Comparison of ENCODE assay signal across 14 mouse cellular contexts in genomic region chr9:121496102-121496501, GRCm38 (mm10). TPM values are rescaled to one million over a fixed set of nuclear protein-coding genes. Genes with fewer than 3 reads are reported as not detected.
DNase-seq lines count a peak whose midpoint lies in the region; ATAC-seq and TF ChIP-seq lines count a peak whose summit lies in the region.
"Had no signal": no experiment of that assay in that cellular context is flagged by ENCODE, and none has a peak within 500 bp of the region (broad histone marks: within the 10 kb centered on the region; RNA-seq: fewer than 3 reads in every experiment).

No protein-coding gene starts in this region.

- peak overlapping the region; percentile 60; the same call in 1 of the 2 replicates for H3K4me3 ChIP-seq in gastrocnemius, adult 2 months
- H3K4me3 ChIP-seq in layer of hippocampus, adult 2 months, result peak overlapping the region; percentile 61
- no peak overlapping the region for H3K4me3 ChIP-seq in neural tube, embryonic 15.5 days (replicated peaks)
- H3K4me3 ChIP-seq: embryonic facial prominence, embryonic 13.5 days had no signal

- H3K36me3 ChIP-seq in neural tube, embryonic 15.5 days, result no peaks in the 10 kb centered on the region
- H3K36me3 ChIP-seq: embryonic facial prominence, embryonic 13.5 days had no signal

- ATAC-seq in neural tube, embryonic 15.5 days (ENCODE audit: low FRiP score), result no peak

- no peak for DNase-seq in gastrocnemius, adult 2 months
- no peak for DNase-seq in gastrocnemius, postnatal 10 days
- no peak for DNase-seq in layer of hippocampus, adult 2 months (ENCODE audit: low spot score in 2 of 2)
- no peak for DNase-seq in layer of hippocampus, adult 11-12 months (ENCODE audit: low spot score)
- DNase-seq in neural tube, embryonic 10.5 days (ENCODE audit: extremely low spot score, low spot score), result no peak
- DNase-seq in retina, postnatal 1 day, result no peak
- DNase-seq: B cell, adult 2 months; cerebellum, adult 8-10 months; gastrocnemius, postnatal 25 days had no signal

- no peaks in the 10 kb centered on the region for H3K9me3 ChIP-seq in neural tube, embryonic 15.5 days (replicated peaks)
- H3K9me3 ChIP-seq: embryonic facial prominence, embryonic 13.5 days had no signal

- no peak for TF ChIP-seq CTCF in gastrocnemius, adult 2 months (IDR thresholded peaks at IDR 0.05)
- peak; percentile 48 for TF ChIP-seq CTCF in layer of hippocampus, adult 2 months (conservative IDR thresholded peaks at IDR 0.05)

- peaks cover 54% of the 10 kb centered on the region for H3K27me3 ChIP-seq in neural tube, embryonic 15.5 days (replicated peaks)

- H3K4me2 ChIP-seq in neural tube, embryonic 15.5 days, result peak overlapping the region; percentile 68

- 27% methylated on average over 10 of the region's 10 CpGs for WGBS in neural tube, embryonic 15.5 days

- H3K9ac ChIP-seq in neural tube, embryonic 15.5 days (replicated peaks), result no peak overlapping the region
- H3K9ac ChIP-seq: embryonic facial prominence, embryonic 13.5 days had no signal

- intact Hi-C loops in gastrocnemius, adult 2 months (cut with DNase I), result no loop called here

- H3K27ac ChIP-seq in gastrocnemius, adult 2 months, result no peak overlapping the region
- H3K27ac ChIP-seq in layer of hippocampus, adult 2 months, result peak overlapping the region; percentile 83
- H3K27ac ChIP-seq in neural tube, embryonic 15.5 days (replicated peaks), result no peak overlapping the region
- H3K27ac ChIP-seq: embryonic facial prominence, embryonic 13.5 days had no signal

- H3K4me1 ChIP-seq in neural tube, embryonic 15.5 days, result peaks cover 26% of the 10 kb centered on the region

RNA-seq across cellular contexts. Expression of gene Cck, which starts 0.6 kb away (rescaled TPM):
- not detected for total RNA-seq in gastrocnemius, adult 2 months (2021)
- total RNA-seq in gastrocnemius, postnatal 10 days (2021), result 1 to 10 TPM; 3.4 to 3.5 TPM
- 100 to 1,000 TPM; 667 to 672 TPM for total RNA-seq in layer of hippocampus, adult 2 months (2021)
- polyA plus RNA-seq in neural tube, embryonic 15.5 days (2015; fragmentation: Nextera tagmentation; extraction: Ambion mirVana), result 102 and 127 TPM in 2 replicates
- total RNA-seq: heart, adult 8-10 months; heart, postnatal 25 days; megakaryocyte-erythroid progenitor cell, adult 5-6 weeks had no signal

Comparison
In these comparisons a context has a peak if more than half of its experiments do, and no peak if none do; other contexts are left out.
1. RNA of gene Cck, which starts 0.6 kb away (total RNA-seq): 667 to 672 TPM in layer of hippocampus, adult 2 months; 3.4 to 3.5 TPM in gastrocnemius, postnatal 10 days and not detected in gastrocnemius, adult 2 months; every median in the first group is over 100 times any median in the second.